Mouse (Mus musculus) gastrocnemius, postnatal 4 days (tissue): ENCODE results near the gene Itgb5. TPM values are rescaled to one million over a fixed set of nuclear protein-coding genes. Genes with fewer than 3 reads are reported as not detected.
A peak's percentile ranks its signal among the peaks of the same experiment; 100 is the strongest.

ENCODE experiments used
- DNase-seq, 2 experiments: peaks; one replicate each; pipeline ENCODE4 v3.0.0; 2021 to 2022; ENCODE audit warnings: low spot score in 2 of 2, mixed read lengths in 2 of 2
- total RNA-seq, 2 experiments: library from RNA; stranded (reverse); gene quantifications; 2 replicates each; pipeline ENCODE4 v1.2.3; 2021

The Itgb5 gene
- total RNA-seq, 2 experiments from 2014 or later = 50.2 to 56.0 TPM

- peak in 1 of 2 experiments; percentile 14 for DNase-seq
Measured at GRCm38 (mm10) chr16:33871865-33872443, 42.5 kb downstream of the Itgb5 start.

GRCm38 (mm10) chr16:33873282-33873681, 43.8 kb downstream of the Itgb5 start:
- DNase-seq = no peak

- DNase-seq = peak; percentile 45 to 68
Measured at GRCm38 (mm10) chr16:33878041-33878783, 48.7 kb downstream of the Itgb5 start.

GRCm38 (mm10) chr16:33879031-33879430, 49.6 kb downstream of the Itgb5 start:
- DNase-seq = no peak

- no peak for DNase-seq
Measured at GRCm38 (mm10) chr16:33879556-33879955, 50.1 kb downstream of the Itgb5 start.

- DNase-seq = no peak
Measured at GRCm38 (mm10) chr16:33880765-33881164, 51.3 kb downstream of the Itgb5 start.

GRCm38 (mm10) chr16:33882540-33882939, 53.1 kb downstream of the Itgb5 start:
- DNase-seq = no peak

- DNase-seq = no peak
Measured at GRCm38 (mm10) chr16:33883046-33883975, 53.8 kb downstream of the Itgb5 start.

GRCm38 (mm10) chr16:33884201-33884600, 54.7 kb downstream of the Itgb5 start:
- DNase-seq = no peak

GRCm38 (mm10) chr16:33885021-33885471, 55.6 kb downstream of the Itgb5 start:
- peak in 1 of 2 experiments; percentile 23 for DNase-seq

GRCm38 (mm10) chr16:33885671-33886328, 56.3 kb downstream of the Itgb5 start:
- DNase-seq = no peak

- DNase-seq = no peak
Measured at GRCm38 (mm10) chr16:33886665-33887064, 57.2 kb downstream of the Itgb5 start.

- no peak for DNase-seq
Measured at GRCm38 (mm10) chr16:33887981-33888380, 58.5 kb downstream of the Itgb5 start.

- no peak for DNase-seq
Measured at GRCm38 (mm10) chr16:33889000-33889607, 59.6 kb downstream of the Itgb5 start.

GRCm38 (mm10) chr16:33891099-33891498, 61.6 kb downstream of the Itgb5 start:
- no peak for DNase-seq

GRCm38 (mm10) chr16:33891561-33892281, 62.3 kb downstream of the Itgb5 start:
- peak; percentile 77 to 89 for DNase-seq

- DNase-seq = no peak
Measured at GRCm38 (mm10) chr16:33892539-33892938, 63.1 kb downstream of the Itgb5 start.

- no peak for DNase-seq
Measured at GRCm38 (mm10) chr16:33893796-33894195, 64.3 kb downstream of the Itgb5 start.

- DNase-seq = no peak
Measured at GRCm38 (mm10) chr16:33894449-33894848, 65.0 kb downstream of the Itgb5 start.

GRCm38 (mm10) chr16:33895690-33896089, 66.2 kb downstream of the Itgb5 start:
- no peak for DNase-seq
